Mouse (Mus musculus) limb, embryonic 15.5 days (tissue): ENCODE data around the gene Igfbp1. TPM values are rescaled to one million over a fixed set of nuclear protein-coding genes. Genes with fewer than 3 reads are reported as not detected.

Experiments
- ATAC-seq: fragments of 200-750 bp; cut with Nextera tagmentation; 2 replicates; pipeline ENCODE4 v1.8.0; 2017; ENCODE audit warnings: low read depth, moderate TSS enrichment; ENCODE audit not compliant: insufficient number of reproducible peaks, low FRiP score, low TSS enrichment
- H3K27ac ChIP-seq: fragments of 300-500 bp; sonication (generic); 2 replicates; pipeline ENCODE4 v1.5.1; 2015; ENCODE audit warnings: moderate library complexity, mild to moderate bottlenecking, inconsistent platforms
- H3K27me3 ChIP-seq: fragments of 300-500 bp; sonication (generic); 2 replicates; pipeline ENCODE4 v1.6.1; 2015; ENCODE audit warnings: inconsistent platforms
- H3K36me3 ChIP-seq: fragments of 300-500 bp; sonication (generic); 2 replicates; pipeline ENCODE4 v1.6.1; 2015; ENCODE audit warnings: inconsistent platforms
- H3K4me1 ChIP-seq: fragments of 300-500 bp; sonication (generic); 2 replicates; pipeline ENCODE4 v1.6.1; 2015; ENCODE audit warnings: inconsistent platforms
- H3K4me2 ChIP-seq: fragments of 300-500 bp; sonication (generic); 2 replicates; pipeline ENCODE4 v1.6.1; 2015; ENCODE audit warnings: mild to moderate bottlenecking, inconsistent platforms
- H3K4me3 ChIP-seq: fragments of 300-500 bp; sonication (generic); 2 replicates; pipeline ENCODE4 v1.5.1; 2015; ENCODE audit warnings: mild to moderate bottlenecking, inconsistent platforms
- H3K9ac ChIP-seq: fragments of 300-500 bp; sonication (generic); 2 replicates; pipeline ENCODE4 v1.6.1; 2015; ENCODE audit warnings: inconsistent platforms
- H3K9me3 ChIP-seq: fragments of 300-500 bp; sonication (generic); 2 replicates; pipeline ENCODE4 v1.6.1; 2016; ENCODE audit warnings: inconsistent platforms
- WGBS: fragments of 180-500 bp; shearing (Covaris S2); methylation state at CpG from one replicate; pipeline ENCODE4 v1.1.7; 2015; 5-methylcytosine and 5-hydroxymethylcytosine counted together
- polyA plus RNA-seq: library from polyadenylated mRNA; unstranded; fragments of >200 nt; fragmentation: Nextera tagmentation; extraction: Ambion mirVana; gene quantifications from 2 replicates; pipeline ENCODE4 v1.2.1, GENCODE M21; 2015

Igfbp1 gene
- 0.71 and 0.81 TPM in 2 replicates for polyA plus RNA-seq

GRCm38 (mm10) chr11:7197491-7197941 lies at the start of gene Igfbp1:
TSS of gene Igfbp1 (plus strand) at chr11:7197782.
- no peaks in the 10 kb centered on the region for H3K9me3 ChIP-seq
- no peak within 1 kb of the TSS for H3K4me2 ChIP-seq
- no peaks in the 10 kb centered on the region for H3K27me3 ChIP-seq
- H3K27ac ChIP-seq, result no peak within 1 kb of the TSS
- H3K4me3 ChIP-seq, result no peak within 1 kb of the TSS
- H3K4me1 ChIP-seq, result no peaks in the 10 kb centered on the region
- ATAC-seq, result no peak
- no peaks in the 10 kb centered on the region for H3K36me3 ChIP-seq
- WGBS, result 69% methylated on average over 12 of the region's 12 CpGs
- H3K9ac ChIP-seq, result no peak within 1 kb of the TSS

- H3K4me3 ChIP-seq, result no peak overlapping the region
- WGBS, result 83% methylated on average over 7 of the region's 7 CpGs
- no peak overlapping the region for H3K4me2 ChIP-seq
- no peak overlapping the region for H3K27ac ChIP-seq
- no peaks in the 10 kb centered on the region for H3K27me3 ChIP-seq
- ATAC-seq, result no peak
- H3K9ac ChIP-seq, result no peak overlapping the region
- no peaks in the 10 kb centered on the region for H3K36me3 ChIP-seq
- no peaks in the 10 kb centered on the region for H3K9me3 ChIP-seq
- H3K4me1 ChIP-seq, result no peaks in the 10 kb centered on the region
Measured at GRCm38 (mm10) chr11:7147945-7148344, 49.6 kb upstream of the Igfbp1 start.

GRCm38 (mm10) chr11:7149471-7149870 lies 48.1 kb upstream of the Igfbp1 start:
- Histone ChIP-seq H3K4me3 (no peak overlapping the region), H3K36me3 (no peaks in the 10 kb centered on the region), H3K9me3 (no peaks in the 10 kb centered on the region), H3K9ac (no peak overlapping the region), H3K4me2 (no peak overlapping the region), H3K4me1 (no peaks in the 10 kb centered on the region), H3K27ac (no peak overlapping the region), H3K27me3 (no peaks in the 10 kb centered on the region)
- no peak for ATAC-seq
- 69% methylated on average over 7 of the region's 7 CpGs for WGBS

GRCm38 (mm10) chr11:7150511-7150910 lies 47.1 kb upstream of the Igfbp1 start:
- Histone ChIP-seq H3K4me1 (no peaks in the 10 kb centered on the region), H3K27me3 (no peaks in the 10 kb centered on the region), H3K9me3 (no peaks in the 10 kb centered on the region), H3K4me2 (no peak overlapping the region), H3K9ac (no peak overlapping the region), H3K4me3 (no peak overlapping the region), H3K36me3 (no peaks in the 10 kb centered on the region), H3K27ac (no peak overlapping the region)
- no peak for ATAC-seq
- whole genome bisulfite sequencing, result 87% methylated on average over 8 of the region's 8 CpGs

- no peak overlapping the region for H3K4me2 ChIP-seq
- H3K27ac ChIP-seq, result no peak overlapping the region
- H3K9me3 ChIP-seq, result no peaks in the 10 kb centered on the region
- H3K36me3 ChIP-seq, result no peaks in the 10 kb centered on the region
- no peak for ATAC-seq
- H3K4me1 ChIP-seq, result no peaks in the 10 kb centered on the region
- H3K4me3 ChIP-seq, result no peak overlapping the region
- no peaks in the 10 kb centered on the region for H3K27me3 ChIP-seq
- no peak overlapping the region for H3K9ac ChIP-seq
- WGBS, result 92% methylated on average over 12 of the region's 12 CpGs
Measured at GRCm38 (mm10) chr11:7152371-7152770, 45.2 kb upstream of the Igfbp1 start.

- Histone ChIP-seq H3K27me3 (no peaks in the 10 kb centered on the region), H3K9ac (no peak overlapping the region), H3K4me2 (no peak overlapping the region), H3K4me3 (no peak overlapping the region), H3K9me3 (no peaks in the 10 kb centered on the region), H3K36me3 (no peaks in the 10 kb centered on the region), H3K27ac (no peak overlapping the region), H3K4me1 (no peaks in the 10 kb centered on the region)
- 82% methylated on average over 8 of the region's 8 CpGs for WGBS
- no peak for ATAC-seq
Measured at GRCm38 (mm10) chr11:7153081-7153480, 44.5 kb upstream of the Igfbp1 start.

GRCm38 (mm10) chr11:7156427-7156826 lies 41.2 kb upstream of the Igfbp1 start:
- H3K27ac ChIP-seq, result no peak overlapping the region
- no peak for ATAC-seq
- no peak overlapping the region for H3K4me3 ChIP-seq
- H3K36me3 ChIP-seq, result no peaks in the 10 kb centered on the region
- 57% methylated on average over 4 of the region's 4 CpGs for WGBS
- no peaks in the 10 kb centered on the region for H3K9me3 ChIP-seq
- H3K9ac ChIP-seq, result no peak overlapping the region
- H3K4me2 ChIP-seq, result no peak overlapping the region
- H3K4me1 ChIP-seq, result peaks cover 12% of the 10 kb centered on the region
- no peaks in the 10 kb centered on the region for H3K27me3 ChIP-seq

GRCm38 (mm10) chr11:7158196-7158595 lies 39.4 kb upstream of the Igfbp1 start:
- 87% methylated on average over 6 of the region's 6 CpGs for WGBS
- Histone ChIP-seq H3K4me1 (peaks cover 12% of the 10 kb centered on the region), H3K36me3 (no peaks in the 10 kb centered on the region), H3K9ac (no peak overlapping the region), H3K4me2 (no peak overlapping the region), H3K4me3 (no peak overlapping the region), H3K27me3 (no peaks in the 10 kb centered on the region), H3K9me3 (no peaks in the 10 kb centered on the region), H3K27ac (no peak overlapping the region)
- no peak for ATAC-seq

- ATAC-seq, result no peak
Measured at GRCm38 (mm10) chr11:7160146-7160545, 37.4 kb upstream of the Igfbp1 start.

GRCm38 (mm10) chr11:7160637-7161101 lies 36.9 kb upstream of the Igfbp1 start:
- ATAC-seq, result peak; percentile 50; the same call in 1 of the 2 replicates
- no peak overlapping the region for H3K4me2 ChIP-seq
- H3K27me3 ChIP-seq, result no peaks in the 10 kb centered on the region
- H3K4me3 ChIP-seq, result no peak overlapping the region
- H3K9me3 ChIP-seq, result no peaks in the 10 kb centered on the region
- peak overlapping the region; percentile 65 for H3K27ac ChIP-seq
- H3K36me3 ChIP-seq, result no peaks in the 10 kb centered on the region
- H3K4me1 ChIP-seq, result peaks cover 12% of the 10 kb centered on the region
- 58% methylated on average over 4 of the region's 4 CpGs for WGBS
- H3K9ac ChIP-seq, result no peak overlapping the region

More at GRCm38 (mm10) chr11:7160146-7160545, 37.4 kb upstream of the Igfbp1 start:
- no peak overlapping the region for H3K4me3 ChIP-seq
- H3K4me2 ChIP-seq, result no peak overlapping the region
- H3K4me1 ChIP-seq, result peaks cover 12% of the 10 kb centered on the region
- peak overlapping the region; percentile 65 for H3K27ac ChIP-seq
- no peaks in the 10 kb centered on the region for H3K9me3 ChIP-seq
- no peaks in the 10 kb centered on the region for H3K36me3 ChIP-seq
- H3K9ac ChIP-seq, result no peak overlapping the region
- no peaks in the 10 kb centered on the region for H3K27me3 ChIP-seq
- 76% methylated on average over 6 of the region's 6 CpGs for WGBS

GRCm38 (mm10) chr11:7161502-7162174 lies 35.9 kb upstream of the Igfbp1 start:
- ATAC-seq, result no peak
- Histone ChIP-seq H3K4me1 (peaks cover 12% of the 10 kb centered on the region), H3K9me3 (no peaks in the 10 kb centered on the region), H3K36me3 (no peaks in the 10 kb centered on the region), H3K9ac (no peak overlapping the region), H3K27me3 (no peaks in the 10 kb centered on the region), H3K4me3 (no peak overlapping the region), H3K4me2 (no peak overlapping the region), H3K27ac (no peak overlapping the region)
- WGBS, result 80% methylated on average over 8 of the region's 8 CpGs

- Histone ChIP-seq H3K27me3 (no peaks in the 10 kb centered on the region), H3K4me2 (no peak overlapping the region), H3K9me3 (no peaks in the 10 kb centered on the region), H3K9ac (no peak overlapping the region), H3K4me3 (no peak overlapping the region), H3K4me1 (peaks cover 9% of the 10 kb centered on the region), H3K27ac (no peak overlapping the region), H3K36me3 (no peaks in the 10 kb centered on the region)
- ATAC-seq, result no peak
- 78% methylated on average over 4 of the region's 4 CpGs for WGBS
Measured at GRCm38 (mm10) chr11:7164416-7164815, 33.2 kb upstream of the Igfbp1 start.
